Mouse (Mus musculus) stomach, postnatal 0 days (tissue): ENCODE data around the gene Olfr98.

Experiments used
- CTCF ChIP-seq: IDR thresholded peaks from 2 replicates; pipeline ENCODE4 v1.5.1; 2016; ENCODE audit warnings: antibody characterized with exemption, low read depth, mild to moderate bottlenecking, moderate library complexity
- EP300 ChIP-seq: optimal IDR thresholded peaks from 2 replicates; pipeline ENCODE3; 2016; ENCODE audit warnings: antibody characterized with exemption

DNA sequence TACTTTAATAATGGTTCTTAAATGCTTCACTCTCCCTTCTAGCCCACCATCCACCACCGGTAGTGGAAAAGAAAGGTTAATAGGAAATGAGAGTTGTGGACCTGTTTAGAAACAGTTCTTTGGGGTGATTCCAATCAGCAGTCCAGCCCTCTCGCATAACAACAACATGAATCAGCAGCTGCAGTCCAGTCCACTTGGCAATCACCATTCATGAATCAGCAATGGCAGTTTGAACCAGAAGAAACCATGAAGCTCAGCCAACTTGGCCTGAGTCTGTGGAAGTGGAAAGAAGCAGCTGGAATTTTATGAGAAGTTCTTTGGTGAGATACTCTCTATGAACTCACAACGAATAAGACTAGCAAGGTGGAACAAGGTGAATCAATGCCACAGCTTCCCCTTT, 45.1 kb downstream of the Olfr98 start:
- no peak for TF ChIP-seq CTCF
- no peak for TF ChIP-seq EP300
